Mouse (Mus musculus): ENCODE measurements at regions not wholly inside any gene's neighbourhood (a gene's known extent, or its start where the extent isn't known, plus 50 kb on each side); places are given as distances from the start of the nearest gene placed in this dataset.

- TF ChIP-seq CTCF (conservative IDR thresholded peaks at IDR 0.05; ENCODE audit: low read length): no peak
- no peak for TF ChIP-seq POU5F1 (IDR thresholded peaks at IDR 0.05; ENCODE audit: borderline replicate concordance, low read length)
These were observed 127.1 kb downstream of the Gm5426 start for GRCm38 (mm10) chr10:96263544-96263943.
